Mouse (Mus musculus): Measurements from ENCODE around the gene Ahcyl2. TPM values are rescaled to one million over a fixed set of nuclear protein-coding genes. Genes with fewer than 3 reads are reported as not detected.

The Ahcyl2 gene
- polyA plus RNA-seq, 1 experiment from 2014 or later, result 11.8 TPM

DNA sequence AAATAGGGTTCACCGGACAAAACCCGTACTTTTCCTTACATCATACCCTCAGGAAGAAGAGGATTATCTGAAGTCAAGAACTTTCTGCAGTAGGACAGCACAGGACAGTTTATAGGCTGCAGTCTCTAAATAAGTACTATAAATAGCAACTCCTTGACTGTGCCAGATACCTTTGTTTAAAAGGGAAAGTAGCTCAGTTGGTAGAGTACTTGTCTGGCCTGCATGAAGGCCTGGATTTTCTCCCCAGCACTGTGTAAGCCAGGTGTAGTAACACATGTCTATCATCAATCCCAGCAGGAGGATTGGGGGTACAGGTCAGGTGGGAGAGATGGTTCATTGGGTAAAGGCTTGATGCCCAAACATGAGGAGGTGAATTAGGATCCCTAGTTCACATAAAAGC is 114.1 kb downstream of the Ahcyl2 start:
- DNase-seq (ENCODE audit: low spot score) (no peak), ATAC-seq (ENCODE audit: insufficient read depth, low FRiP score, low TSS enrichment) (no peak)
- Histone ChIP-seq H3K36me3 (ENCODE audit: control insufficient read depth, insufficient read depth, low read length) (no peaks in the 10 kb centered on the region), H3K4me1 (ENCODE audit: control insufficient read depth, insufficient read depth, low read length) (no peaks in the 10 kb centered on the region), H3K27ac (ENCODE audit: low read depth, low read length) (no peak overlapping the region), H3K9ac (ENCODE audit: low read length) (no peak overlapping the region), H3K4me3 (ENCODE audit: low read depth, low read length) (no peak overlapping the region), H3K4me2 (ENCODE audit: low read depth) (no peak overlapping the region), H3K27me3 (ENCODE audit: control insufficient read depth, insufficient read depth, low read length) (no peaks in the 10 kb centered on the region), H3K9me3 (ENCODE audit: control insufficient read depth, low read length) (no peaks in the 10 kb centered on the region)
- 78% methylated on average over 2 of the region's 2 CpGs for WGBS

DNA sequence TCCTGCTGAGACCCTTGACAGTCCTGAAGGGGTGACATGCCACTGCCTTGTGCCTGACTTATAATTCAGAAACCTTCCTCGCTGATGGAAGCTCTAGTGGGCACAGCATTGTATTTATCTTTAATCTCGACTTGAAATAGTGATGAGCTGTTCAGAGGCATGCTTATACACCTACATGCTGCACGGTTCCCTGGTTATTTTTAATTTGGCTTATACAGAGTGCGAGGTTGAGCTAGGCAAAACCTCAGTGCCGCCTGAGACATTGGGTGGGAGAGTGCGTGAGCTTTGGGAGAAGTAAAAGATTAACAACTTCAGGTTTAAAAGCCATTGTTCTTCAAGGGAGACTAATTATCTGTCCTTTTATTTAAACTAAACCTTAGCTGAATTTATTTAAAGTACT is 115.1 kb downstream of the Ahcyl2 start:
- H3K4me2 ChIP-seq (ENCODE audit: low read depth), result no peak overlapping the region
- H3K27ac ChIP-seq (ENCODE audit: low read depth, low read length), result no peak overlapping the region
- no peaks in the 10 kb centered on the region for H3K9me3 ChIP-seq (ENCODE audit: control insufficient read depth, low read length)
- no peaks in the 10 kb centered on the region for H3K36me3 ChIP-seq (ENCODE audit: control insufficient read depth, insufficient read depth, low read length)
- H3K9ac ChIP-seq (ENCODE audit: low read length), result no peak overlapping the region
- DNase-seq (ENCODE audit: low spot score) (no peak), ATAC-seq (ENCODE audit: insufficient read depth, low FRiP score, low TSS enrichment) (no peak)
- no peak overlapping the region for H3K4me3 ChIP-seq (ENCODE audit: low read depth, low read length)
- H3K4me1 ChIP-seq (ENCODE audit: control insufficient read depth, insufficient read depth, low read length), result no peaks in the 10 kb centered on the region
- no peaks in the 10 kb centered on the region for H3K27me3 ChIP-seq (ENCODE audit: control insufficient read depth, insufficient read depth, low read length)
- WGBS, result 75% methylated on average over 6 of the region's 6 CpGs

DNA sequence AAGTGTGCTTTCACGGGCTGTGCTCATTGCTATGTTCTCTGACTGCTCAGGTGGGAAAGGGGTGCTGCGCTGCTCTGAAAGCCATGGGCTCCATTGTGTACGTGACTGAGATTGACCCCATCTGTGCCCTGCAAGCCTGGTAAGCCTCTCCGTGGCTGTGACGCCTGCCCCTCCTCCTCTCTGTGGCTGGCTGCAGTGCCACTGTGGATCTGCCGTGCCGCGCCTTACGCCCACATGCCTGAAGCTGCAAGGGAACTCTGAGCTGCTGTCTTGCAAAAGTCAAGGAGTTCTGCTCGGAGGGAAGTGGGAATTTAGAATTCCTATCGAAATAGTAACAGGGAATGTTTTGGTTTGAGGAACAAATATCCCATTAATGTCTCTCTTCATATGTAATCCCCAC is 123.3 kb downstream of the Ahcyl2 start:
- no peak overlapping the region for H3K4me3 ChIP-seq (ENCODE audit: low read depth, low read length)
- H3K4me1 ChIP-seq (ENCODE audit: control insufficient read depth, insufficient read depth, low read length), result no peaks in the 10 kb centered on the region
- H3K27ac ChIP-seq (ENCODE audit: low read depth, low read length), result no peak overlapping the region
- no peak overlapping the region for H3K4me2 ChIP-seq (ENCODE audit: low read depth)
- ATAC-seq (ENCODE audit: insufficient read depth, low FRiP score, low TSS enrichment), result no peak
- no peaks in the 10 kb centered on the region for H3K9me3 ChIP-seq (ENCODE audit: control insufficient read depth, low read length)
- no peak for DNase-seq (ENCODE audit: low spot score)
- WGBS, result 86% methylated on average over 11 of the region's 11 CpGs
- no peaks in the 10 kb centered on the region for H3K27me3 ChIP-seq (ENCODE audit: control insufficient read depth, insufficient read depth, low read length)
- no peak overlapping the region for H3K9ac ChIP-seq (ENCODE audit: low read length)
- H3K36me3 ChIP-seq (ENCODE audit: control insufficient read depth, insufficient read depth, low read length), result no peaks in the 10 kb centered on the region

DNA sequence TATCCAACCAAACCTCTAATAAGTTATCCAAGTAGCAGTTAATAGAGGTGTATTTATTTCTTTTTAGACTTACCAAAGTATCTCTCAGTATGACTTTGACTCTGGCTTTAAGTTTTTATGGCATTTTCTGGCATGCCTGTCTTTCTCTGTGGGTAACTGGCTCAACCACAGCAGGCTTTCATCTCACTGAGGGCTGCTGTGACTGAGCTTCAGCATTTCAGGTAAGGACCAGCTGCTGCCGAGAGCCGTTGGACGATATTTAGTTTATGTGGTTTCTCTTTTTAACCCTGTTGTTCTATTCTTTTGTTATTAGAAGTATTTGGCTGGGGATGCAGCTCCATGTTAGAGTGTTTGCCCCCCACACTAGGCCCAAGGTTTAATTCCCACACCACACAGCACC is 129.2 kb downstream of the Ahcyl2 start:
- no peaks in the 10 kb centered on the region for H3K9me3 ChIP-seq (ENCODE audit: control insufficient read depth, low read length)
- no peaks in the 10 kb centered on the region for H3K27me3 ChIP-seq (ENCODE audit: control insufficient read depth, insufficient read depth, low read length)
- H3K4me3 ChIP-seq (ENCODE audit: low read depth, low read length), result no peak overlapping the region
- H3K4me1 ChIP-seq (ENCODE audit: control insufficient read depth, insufficient read depth, low read length), result no peaks in the 10 kb centered on the region
- H3K4me2 ChIP-seq (ENCODE audit: low read depth), result no peak overlapping the region
- DNase-seq (ENCODE audit: low spot score) (no peak), ATAC-seq (ENCODE audit: insufficient read depth, low FRiP score, low TSS enrichment) (no peak)
- 98% methylated on average over 3 of the region's 3 CpGs for WGBS
- H3K36me3 ChIP-seq (ENCODE audit: control insufficient read depth, insufficient read depth, low read length), result no peaks in the 10 kb centered on the region
- H3K27ac ChIP-seq (ENCODE audit: low read depth, low read length), result no peak overlapping the region
- H3K9ac ChIP-seq (ENCODE audit: low read length), result no peak overlapping the region

DNA sequence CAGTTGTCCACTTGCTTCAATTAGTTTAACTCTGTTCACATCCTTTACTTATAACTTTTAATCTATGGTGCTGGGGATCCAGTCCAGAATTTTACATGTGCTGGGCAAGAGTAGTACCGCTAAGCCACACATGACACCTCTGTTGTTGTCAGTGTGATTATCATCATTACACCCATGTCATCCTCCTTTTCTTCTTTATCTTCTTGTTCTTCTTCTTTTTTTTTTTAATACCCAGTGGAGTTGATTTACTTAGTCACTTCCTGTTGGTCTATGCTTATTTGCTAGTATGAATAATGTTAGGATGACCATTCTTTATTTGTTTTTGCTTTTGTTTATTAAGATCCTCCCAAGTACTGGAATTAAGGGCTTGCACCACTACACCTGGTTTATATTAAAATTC is 133.6 kb downstream of the Ahcyl2 start:
- Histone ChIP-seq H3K9me3 (ENCODE audit: control insufficient read depth, low read length) (no peaks in the 10 kb centered on the region), H3K4me1 (ENCODE audit: control insufficient read depth, insufficient read depth, low read length) (no peaks in the 10 kb centered on the region), H3K36me3 (ENCODE audit: control insufficient read depth, insufficient read depth, low read length) (no peaks in the 10 kb centered on the region), H3K4me3 (ENCODE audit: low read depth, low read length) (no peak overlapping the region), H3K9ac (ENCODE audit: low read length) (no peak overlapping the region), H3K4me2 (ENCODE audit: low read depth) (no peak overlapping the region), H3K27me3 (ENCODE audit: control insufficient read depth, insufficient read depth, low read length) (no peaks in the 10 kb centered on the region), H3K27ac (ENCODE audit: low read depth, low read length) (no peak overlapping the region)
- WGBS, result 95% methylated on average over 1 of the region's 1 CpGs
- ATAC-seq (ENCODE audit: insufficient read depth, low FRiP score, low TSS enrichment) (no peak), DNase-seq (ENCODE audit: low spot score) (no peak)

DNA sequence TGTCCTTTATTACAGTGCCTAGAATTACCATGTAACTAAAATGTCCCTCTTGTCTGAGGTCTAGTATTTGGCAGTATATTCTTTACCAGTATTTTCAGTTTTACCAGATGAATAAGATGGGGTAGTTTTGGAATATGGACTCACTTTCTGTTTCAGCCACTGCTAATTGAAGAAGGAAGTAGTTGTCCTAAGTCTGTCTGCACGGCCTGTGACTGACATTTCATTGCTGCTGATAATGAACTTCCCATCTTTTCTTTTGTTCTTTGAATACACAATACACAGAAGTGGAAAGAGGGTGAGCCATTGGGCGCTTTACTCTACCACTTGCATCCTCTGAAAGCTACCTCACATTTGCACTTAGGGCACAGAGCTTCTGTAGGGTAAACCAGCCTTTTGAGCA is 134.4 kb downstream of the Ahcyl2 start:
- H3K9ac ChIP-seq (ENCODE audit: low read length), result no peak overlapping the region
- H3K4me1 ChIP-seq (ENCODE audit: control insufficient read depth, insufficient read depth, low read length), result no peaks in the 10 kb centered on the region
- no peaks in the 10 kb centered on the region for H3K9me3 ChIP-seq (ENCODE audit: control insufficient read depth, low read length)
- H3K27ac ChIP-seq (ENCODE audit: low read depth, low read length), result no peak overlapping the region
- ATAC-seq (ENCODE audit: insufficient read depth, low FRiP score, low TSS enrichment) (no peak), DNase-seq (ENCODE audit: low spot score) (no peak)
- WGBS, result 86% methylated on average over 2 of the region's 2 CpGs
- H3K4me2 ChIP-seq (ENCODE audit: low read depth), result no peak overlapping the region
- no peaks in the 10 kb centered on the region for H3K36me3 ChIP-seq (ENCODE audit: control insufficient read depth, insufficient read depth, low read length)
- no peaks in the 10 kb centered on the region for H3K27me3 ChIP-seq (ENCODE audit: control insufficient read depth, insufficient read depth, low read length)
- no peak overlapping the region for H3K4me3 ChIP-seq (ENCODE audit: low read depth, low read length)

DNA sequence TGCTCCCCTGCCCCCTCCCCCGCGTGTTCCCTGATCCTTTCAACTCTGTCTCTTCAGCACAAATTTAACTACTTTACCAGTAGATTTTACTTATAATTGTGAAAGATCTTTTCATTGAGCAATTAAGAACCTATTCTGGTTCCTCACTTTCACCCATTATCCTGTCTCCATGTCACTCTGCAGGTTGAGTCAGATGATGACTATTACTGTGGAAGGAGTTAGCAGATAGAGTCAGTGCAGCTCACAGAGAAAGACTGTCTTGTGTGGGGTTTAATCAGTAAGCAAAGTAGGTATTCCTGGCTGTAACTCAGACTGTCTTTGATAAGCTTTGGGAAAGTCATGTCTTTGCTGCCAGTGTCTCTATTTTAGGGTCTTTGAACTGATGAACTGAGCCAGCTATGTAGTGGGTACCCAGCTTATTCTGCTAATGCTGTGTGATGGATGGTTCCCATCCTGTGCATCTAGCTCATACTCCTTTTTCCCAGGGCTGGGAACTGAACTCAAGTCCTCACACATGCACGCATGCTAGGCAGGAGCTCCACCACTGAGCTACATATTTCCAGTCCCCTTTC is 135.6 kb downstream of the Ahcyl2 start:
- H3K9ac ChIP-seq (ENCODE audit: low read length), result no peak overlapping the region
- H3K36me3 ChIP-seq (ENCODE audit: control insufficient read depth, insufficient read depth, low read length), result no peaks in the 10 kb centered on the region
- no peaks in the 10 kb centered on the region for H3K27me3 ChIP-seq (ENCODE audit: control insufficient read depth, insufficient read depth, low read length)
- H3K9me3 ChIP-seq (ENCODE audit: control insufficient read depth, low read length), result no peaks in the 10 kb centered on the region
- ATAC-seq (ENCODE audit: insufficient read depth, low FRiP score, low TSS enrichment), result no peak
- H3K27ac ChIP-seq (ENCODE audit: low read depth, low read length), result no peak overlapping the region
- H3K4me3 ChIP-seq (ENCODE audit: low read depth, low read length), result no peak overlapping the region
- no peak overlapping the region for H3K4me2 ChIP-seq (ENCODE audit: low read depth)
- no peaks in the 10 kb centered on the region for H3K4me1 ChIP-seq (ENCODE audit: control insufficient read depth, insufficient read depth, low read length)
- 91% methylated on average over 3 of the region's 3 CpGs for WGBS
- DNase-seq (ENCODE audit: low spot score), result no peak

DNA sequence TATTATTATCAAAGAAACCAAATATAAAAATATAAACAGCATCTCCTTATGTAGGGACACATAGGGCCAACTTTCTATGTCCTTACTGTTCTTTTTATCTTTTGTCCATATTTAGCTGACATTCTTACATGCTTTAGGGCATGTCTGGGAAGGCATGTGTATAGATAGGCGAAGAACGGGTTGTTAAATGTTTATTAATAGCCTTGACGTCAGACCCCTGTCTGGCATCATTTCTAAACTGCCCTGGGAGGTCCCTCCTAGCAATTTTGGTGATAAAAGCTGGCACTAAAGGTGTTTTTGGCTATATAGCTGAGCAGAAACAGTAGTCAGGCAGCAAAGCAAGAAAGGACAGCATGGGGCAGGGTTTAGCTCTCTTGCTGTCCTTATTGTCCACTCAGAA is 136.5 kb downstream of the Ahcyl2 start:
- Histone ChIP-seq H3K4me3 (ENCODE audit: low read depth, low read length) (no peak overlapping the region), H3K36me3 (ENCODE audit: control insufficient read depth, insufficient read depth, low read length) (no peaks in the 10 kb centered on the region), H3K4me2 (ENCODE audit: low read depth) (no peak overlapping the region), H3K27ac (ENCODE audit: low read depth, low read length) (no peak overlapping the region), H3K4me1 (ENCODE audit: control insufficient read depth, insufficient read depth, low read length) (no peaks in the 10 kb centered on the region), H3K9ac (ENCODE audit: low read length) (no peak overlapping the region), H3K27me3 (ENCODE audit: control insufficient read depth, insufficient read depth, low read length) (no peaks in the 10 kb centered on the region), H3K9me3 (ENCODE audit: control insufficient read depth, low read length) (no peaks in the 10 kb centered on the region)
- DNase-seq (ENCODE audit: low spot score) (no peak), ATAC-seq (ENCODE audit: insufficient read depth, low FRiP score, low TSS enrichment) (no peak)
- 77% methylated on average over 3 of the region's 3 CpGs for WGBS

DNA sequence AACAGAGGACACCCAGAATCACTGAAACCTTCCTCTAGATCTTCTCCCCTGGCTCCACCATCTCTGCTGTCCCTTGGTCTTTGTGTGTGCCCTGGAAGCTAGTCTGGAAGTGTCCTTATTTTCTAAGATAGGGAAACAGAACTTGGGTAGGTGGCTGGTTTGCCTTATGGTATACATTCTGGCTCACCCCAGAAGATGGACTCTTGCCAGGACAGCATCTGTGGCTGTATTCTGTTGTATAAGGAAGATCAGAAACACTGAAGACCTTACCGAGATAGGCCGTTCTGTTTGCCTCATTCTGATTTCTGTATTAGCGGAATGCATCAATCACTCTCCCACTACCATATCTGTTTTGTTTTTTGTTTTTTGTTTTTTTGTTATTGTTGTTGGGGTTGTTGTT is 142.8 kb downstream of the Ahcyl2 start:
- H3K36me3 ChIP-seq (ENCODE audit: control insufficient read depth, insufficient read depth, low read length), result no peaks in the 10 kb centered on the region
- ATAC-seq (ENCODE audit: insufficient read depth, low FRiP score, low TSS enrichment), result no peak
- DNase-seq (ENCODE audit: low spot score), result no peak
- 95% methylated on average over 3 of the region's 3 CpGs for WGBS
- no peaks in the 10 kb centered on the region for H3K4me1 ChIP-seq (ENCODE audit: control insufficient read depth, insufficient read depth, low read length)
- H3K27me3 ChIP-seq (ENCODE audit: control insufficient read depth, insufficient read depth, low read length), result no peaks in the 10 kb centered on the region
- H3K4me3 ChIP-seq (ENCODE audit: low read depth, low read length), result no peak overlapping the region
- no peaks in the 10 kb centered on the region for H3K9me3 ChIP-seq (ENCODE audit: control insufficient read depth, low read length)
- no peak overlapping the region for H3K4me2 ChIP-seq (ENCODE audit: low read depth)
- no peak overlapping the region for H3K9ac ChIP-seq (ENCODE audit: low read length)
- H3K27ac ChIP-seq (ENCODE audit: low read depth, low read length), result no peak overlapping the region
